Mouse (Mus musculus) testis, adult 2 months (tissue): Measurements from ENCODE around the gene Ankrd35.

ENCODE experiments used
- CTCF ChIP-seq: fragments of 200-500 bp; IDR thresholded peaks from 2 replicates; pipeline ENCODE4 v1.5.1; 2012; ENCODE audit warnings: low read depth, mild to moderate bottlenecking, inconsistent platforms, low read length, moderate library complexity; ENCODE audit not compliant: control insufficient read depth, insufficient read depth, insufficient replicate concordance
- POLR2A ChIP-seq: fragments of 200-500 bp; IDR thresholded peaks from 2 replicates; pipeline ENCODE4 v1.6.1; 2012; ENCODE audit warnings: low read depth, mild to moderate bottlenecking, inconsistent platforms, low read length, moderate library complexity; ENCODE audit not compliant: control insufficient read depth

DNA sequence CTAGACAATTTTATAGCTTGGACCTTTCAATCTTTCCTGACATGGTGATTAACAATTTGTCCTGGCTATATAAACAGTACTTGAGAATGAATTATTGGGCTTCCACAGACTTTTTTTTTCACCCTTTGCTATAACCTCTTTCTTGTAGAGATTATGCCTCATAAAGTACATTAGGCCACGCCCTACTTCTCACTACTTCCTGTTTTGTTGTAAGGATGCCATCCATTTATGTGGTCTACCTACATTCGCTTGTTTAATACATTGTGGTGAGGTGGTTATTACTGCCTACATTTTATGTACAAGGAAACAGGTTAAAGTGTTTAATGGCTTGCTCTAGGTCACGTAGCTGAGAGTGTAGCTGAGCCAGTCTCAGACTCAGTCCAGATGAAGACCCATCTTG lies 5.2 kb downstream of the Ankrd35 start:
- TF ChIP-seq POLR2A (no peak), CTCF (no peak)
